Mouse (Mus musculus) C2C12 (cell line): ENCODE results near the gene 1700021F05Rik. TPM values are rescaled to one million over a fixed set of nuclear protein-coding genes. Genes with fewer than 3 reads are reported as not detected.

Source experiments
- H3K27me3 ChIP-seq: one replicate; pipeline ENCODE4 v1.6.1; 2011; ENCODE audit not compliant: control insufficient read depth, insufficient read depth, insufficient read length
- H3K36me3 ChIP-seq: one replicate; pipeline ENCODE4 v1.6.1; 2011; ENCODE audit not compliant: control insufficient read depth, insufficient read depth
- H3K4me3 ChIP-seq: one replicate; pipeline ENCODE4 v1.5.1; 2011; ENCODE audit warnings: mild to moderate bottlenecking, control low read depth; ENCODE audit not compliant: poor library complexity, insufficient read depth, severe bottlenecking
- H3K79me2 ChIP-seq: one replicate; pipeline ENCODE4 v1.6.1; 2011; ENCODE audit not compliant: control insufficient read depth, insufficient read depth
- H3K79me3 ChIP-seq: one replicate; pipeline ENCODE4 v1.6.1; 2011; ENCODE audit warnings: low read depth, control low read depth
- H3ac ChIP-seq: one replicate; pipeline ENCODE3; 2011; ENCODE audit warnings: low read depth; ENCODE audit not compliant: control insufficient read depth, insufficient read length
- CEBPB ChIP-seq: IDR thresholded peaks from one replicate; pipeline ENCODE4 v1.6.1; 2011; ENCODE audit warnings: low read depth, mild to moderate bottlenecking, control low read depth, moderate library complexity
- CTCF ChIP-seq: IDR thresholded peaks from one replicate; pipeline ENCODE4 v1.5.1; 2011; ENCODE audit not compliant: control insufficient read depth, insufficient read depth, insufficient read length
- FOSL1 ChIP-seq: IDR thresholded peaks from one replicate; pipeline ENCODE4 v1.8.0; 2011; ENCODE audit warnings: mild to moderate bottlenecking, low read length; ENCODE audit not compliant: poor library complexity, insufficient read depth, severe bottlenecking
- MAX ChIP-seq: IDR thresholded peaks from one replicate; pipeline ENCODE4 v1.6.1; 2011; ENCODE audit warnings: mild to moderate bottlenecking, control low read depth
- MYOD1 ChIP-seq: IDR thresholded peaks from one replicate; pipeline ENCODE4 v1.6.1; 2011; ENCODE audit warnings: low read depth; ENCODE audit not compliant: control insufficient read depth, insufficient read length
- MYOG ChIP-seq: IDR thresholded peaks from one replicate; pipeline ENCODE4 v1.6.1; 2011; ENCODE audit not compliant: control insufficient read depth, insufficient read length; ENCODE audit errors: extremely low read depth
- USF1 ChIP-seq: IDR thresholded peaks from one replicate; pipeline ENCODE4 v1.6.1; 2011; ENCODE audit warnings: low read depth, mild to moderate bottlenecking, control low read depth, moderate library complexity
- polyA plus RNA-seq: library from polyadenylated mRNA; unstranded; fragments of >200 nt; fragmentation: generic; extraction: Trizol; gene quantifications from one replicate; pipeline ENCODE4 v1.2.1, GENCODE M21; 2012; ENCODE audit warnings: missing spikeins

The 1700021F05Rik gene
- polyA plus RNA-seq, 1 experiment = 28.2 TPM

DNA sequence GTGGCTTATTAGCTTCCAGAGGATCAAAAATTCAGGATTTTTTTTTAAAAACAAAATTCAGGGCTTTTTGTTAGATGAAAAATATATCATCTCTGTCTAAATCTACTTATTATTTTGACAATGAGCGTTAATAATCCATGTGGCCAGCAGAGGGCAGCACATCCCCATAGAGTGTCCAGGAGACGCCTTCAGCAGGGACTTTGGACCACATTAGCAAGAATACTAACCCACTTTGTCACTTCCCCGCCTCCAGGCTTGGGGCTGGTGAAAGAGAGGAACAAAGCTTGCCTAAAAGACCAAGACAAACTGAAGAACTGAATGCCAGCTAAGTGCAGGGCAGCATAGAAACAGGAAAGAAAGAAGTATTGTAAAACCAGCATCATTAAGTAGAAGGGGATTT is 34.2 kb upstream of the 1700021F05Rik start:
- Histone ChIP-seq H3K36me3 (no peaks in the 10 kb centered on the region), H3K4me3 (no peak overlapping the region), H3K79me2 (peaks cover 7% of the 10 kb centered on the region), H3K27me3 (no peaks in the 10 kb centered on the region), H3ac (no peak overlapping the region), H3K79me3 (no peaks in the 10 kb centered on the region)
- TF ChIP-seq CEBPB = no peak
- TF ChIP-seq CTCF = peak; percentile 54

DNA sequence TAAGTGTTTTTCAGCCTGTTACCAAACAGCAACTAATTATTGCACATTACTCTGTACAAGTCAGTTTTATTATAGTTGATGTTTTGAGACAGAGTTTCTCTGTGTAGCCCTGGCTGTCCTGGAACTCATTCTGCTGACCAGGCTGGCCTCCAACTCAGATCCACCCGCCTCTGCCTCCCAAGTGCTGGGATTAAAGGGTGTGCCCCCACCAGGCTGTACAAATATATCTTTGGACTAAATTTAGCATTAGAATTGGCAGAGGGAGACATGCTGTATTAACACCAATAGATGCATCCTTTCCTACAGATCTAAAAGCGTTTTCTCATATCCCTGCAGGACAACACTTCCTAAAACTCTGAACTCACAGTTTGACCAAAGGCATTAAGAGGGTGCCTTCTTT is 33.6 kb upstream of the 1700021F05Rik start:
- no peaks in the 10 kb centered on the region for H3K36me3 ChIP-seq
- TF ChIP-seq MYOG (no peak), MYOD1 (no peak), MAX (no peak), FOSL1 (no peak), USF1 (no peak), CTCF (no peak), CEBPB (no peak)
- H3K79me3 ChIP-seq = no peaks in the 10 kb centered on the region
- no peak overlapping the region for H3ac ChIP-seq
- H3K4me3 ChIP-seq = no peak overlapping the region
- no peaks in the 10 kb centered on the region for H3K27me3 ChIP-seq
- H3K79me2 ChIP-seq = peaks cover 1% of the 10 kb centered on the region

DNA sequence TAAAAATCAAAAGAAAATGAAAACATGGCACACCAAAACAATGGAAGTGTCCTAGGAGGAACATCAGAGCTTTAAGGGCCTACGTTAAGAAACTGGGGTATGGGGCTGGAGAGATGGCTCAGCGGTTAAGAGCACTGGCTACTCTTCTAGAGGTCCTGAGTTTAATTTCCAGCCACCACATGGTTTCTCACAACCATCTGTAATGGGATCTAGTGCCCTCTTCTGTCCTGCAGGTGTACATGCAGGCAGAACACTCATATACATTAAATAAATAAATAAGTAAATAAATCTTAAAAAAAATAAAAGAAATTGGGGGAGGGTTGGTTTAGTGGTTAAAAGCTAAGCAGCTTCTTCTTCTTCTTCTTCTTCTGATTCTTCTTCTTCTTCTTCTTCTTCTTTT is 20.5 kb upstream of the 1700021F05Rik start:
- no peak overlapping the region for H3K4me3 ChIP-seq
- no peak for TF ChIP-seq FOSL1
- TF ChIP-seq MYOG = no peak
- no peak for TF ChIP-seq MYOD1
- no peak for TF ChIP-seq MAX
- no peak for TF ChIP-seq USF1
- no peak for TF ChIP-seq CTCF
- TF ChIP-seq CEBPB = no peak
- H3K79me2 ChIP-seq = no peaks in the 10 kb centered on the region
- peaks cover 13% of the 10 kb centered on the region for H3K27me3 ChIP-seq
- H3K36me3 ChIP-seq = no peaks in the 10 kb centered on the region
- H3ac ChIP-seq = no peak overlapping the region
- H3K79me3 ChIP-seq = no peaks in the 10 kb centered on the region

DNA sequence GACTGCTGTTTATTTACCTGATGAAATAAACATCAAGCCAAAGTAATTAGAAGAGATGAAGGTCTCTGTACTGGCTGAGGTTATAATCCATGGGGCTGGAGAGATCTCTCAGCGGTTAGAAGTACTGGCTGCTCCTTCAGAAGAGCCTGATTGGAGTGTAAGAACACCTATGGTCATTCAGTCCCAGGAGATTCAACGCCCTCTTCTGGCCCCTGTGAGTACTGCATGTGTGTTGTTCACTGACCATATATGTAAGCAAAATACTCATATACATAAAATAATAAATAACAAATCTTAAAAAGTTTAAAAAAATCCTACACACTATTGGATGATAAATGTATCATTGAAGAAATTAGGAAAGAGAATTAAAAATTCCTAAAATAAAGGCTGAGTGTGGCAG is 20.0 kb upstream of the 1700021F05Rik start:
- H3ac ChIP-seq = no peak overlapping the region
- TF ChIP-seq MYOD1 (no peak), MYOG (no peak), USF1 (no peak), CEBPB (no peak), CTCF (no peak), FOSL1 (no peak), MAX (no peak)
- no peaks in the 10 kb centered on the region for H3K36me3 ChIP-seq
- no peak overlapping the region for H3K4me3 ChIP-seq
- no peaks in the 10 kb centered on the region for H3K79me2 ChIP-seq
- H3K27me3 ChIP-seq = peaks cover 13% of the 10 kb centered on the region
- H3K79me3 ChIP-seq = no peaks in the 10 kb centered on the region

DNA sequence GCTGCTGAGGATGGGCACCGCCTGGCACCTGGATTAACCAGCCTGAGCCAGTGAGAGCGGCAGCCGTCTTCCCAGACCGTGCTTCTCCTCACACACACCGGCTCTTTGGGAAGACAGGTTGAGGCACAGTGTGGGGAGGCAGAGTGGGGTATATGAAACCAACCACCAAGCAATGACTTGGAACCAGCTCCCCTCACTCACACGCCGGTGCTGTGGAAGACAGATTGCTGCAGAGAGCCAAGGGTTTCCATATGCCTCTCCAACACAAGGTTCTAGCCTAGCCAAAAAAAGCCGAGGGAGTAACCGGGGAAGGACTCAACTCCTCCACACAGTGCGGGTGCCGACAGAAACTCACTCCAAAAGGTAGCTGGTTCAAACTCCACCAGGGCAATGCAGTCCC is 18.5 kb upstream of the 1700021F05Rik start:
- Histone ChIP-seq H3K4me3 (no peak overlapping the region), H3K79me3 (no peaks in the 10 kb centered on the region), H3ac (no peak overlapping the region), H3K27me3 (peaks cover 13% of the 10 kb centered on the region), H3K36me3 (no peaks in the 10 kb centered on the region), H3K79me2 (no peaks in the 10 kb centered on the region)
- TF ChIP-seq USF1 = no peak
- TF ChIP-seq MYOD1 = no peak
- TF ChIP-seq CEBPB = no peak

DNA sequence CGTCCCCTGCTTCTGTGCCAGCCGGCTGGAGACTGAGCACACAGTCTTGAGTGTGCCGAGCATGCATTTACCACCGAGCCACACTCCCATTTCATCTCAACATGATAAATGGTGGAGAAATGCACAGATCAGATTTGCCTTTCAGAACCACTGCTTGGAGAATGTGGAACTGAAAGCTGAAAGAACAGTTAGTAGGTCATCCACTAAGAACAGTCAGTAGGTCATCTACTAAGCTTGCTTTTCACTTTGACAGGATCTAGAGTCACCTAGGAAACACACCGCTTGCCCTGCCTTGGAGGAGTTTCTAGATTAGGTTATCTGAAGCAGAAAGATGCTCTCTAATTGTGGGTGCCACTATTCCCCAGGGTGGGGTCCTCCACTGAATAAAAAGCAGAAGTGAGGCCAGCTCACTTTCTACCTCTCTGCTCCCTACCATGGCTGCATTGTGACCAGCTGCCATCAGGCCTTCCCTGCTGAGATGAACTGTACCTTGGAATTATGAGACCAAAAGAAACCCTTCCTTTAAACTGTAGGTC is 16.9 kb upstream of the 1700021F05Rik start:
- TF ChIP-seq CTCF (no peak), CEBPB (no peak), FOSL1 (no peak), USF1 (no peak), MYOG (no peak), MAX (no peak), MYOD1 (no peak)
- Histone ChIP-seq H3K4me3 (no peak overlapping the region), H3ac (no peak overlapping the region), H3K36me3 (no peaks in the 10 kb centered on the region), H3K27me3 (peaks cover 13% of the 10 kb centered on the region), H3K79me2 (no peaks in the 10 kb centered on the region), H3K79me3 (no peaks in the 10 kb centered on the region)
